Mouse (Mus musculus) CD4-positive, CD25-positive, alpha-beta regulatory T cell, adult 2 months (primary cell): ENCODE measurements at regions not wholly inside any gene's neighbourhood (a gene's known extent, or its start where the extent isn't known, plus 50 kb on each side); places are given as distances from the start of the nearest gene placed in this dataset.

Source experiments
- DNase-seq: peaks from one replicate; pipeline ENCODE4 v3.0.0-alpha.2; 2012; ENCODE audit warnings: low read depth, low spot score

GRCm38 (mm10) chr14:101382838-101383237 lies 182.7 kb upstream of the Prr30 start:
- DNase-seq, result no peak

- no peak for DNase-seq
Observed at GRCm38 (mm10) chr14:101381943-101382342, 181.8 kb upstream of the Prr30 start.

DNA sequence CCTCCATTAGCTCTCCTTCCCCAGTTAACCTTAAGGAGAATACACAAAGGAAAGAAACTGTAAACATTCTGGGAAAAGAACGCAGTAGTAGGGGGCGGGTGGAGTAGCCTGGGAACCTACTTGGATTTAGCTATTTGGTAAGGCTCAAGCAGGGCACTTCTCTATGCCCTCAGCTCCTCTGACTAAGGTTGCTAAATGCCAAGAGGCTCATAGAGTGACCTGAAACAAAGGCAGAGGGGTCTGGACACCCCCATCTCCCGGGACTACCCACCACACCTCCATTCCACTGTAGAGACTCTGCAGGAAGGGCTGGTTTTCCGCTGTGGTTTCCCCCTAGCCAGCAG lies 179.5 kb upstream of the Prr30 start:
- no peak for DNase-seq

- DNase-seq, result peak; percentile 61
Observed at GRCm38 (mm10) chr14:101378965-101379662, 179.0 kb upstream of the Prr30 start.

DNA sequence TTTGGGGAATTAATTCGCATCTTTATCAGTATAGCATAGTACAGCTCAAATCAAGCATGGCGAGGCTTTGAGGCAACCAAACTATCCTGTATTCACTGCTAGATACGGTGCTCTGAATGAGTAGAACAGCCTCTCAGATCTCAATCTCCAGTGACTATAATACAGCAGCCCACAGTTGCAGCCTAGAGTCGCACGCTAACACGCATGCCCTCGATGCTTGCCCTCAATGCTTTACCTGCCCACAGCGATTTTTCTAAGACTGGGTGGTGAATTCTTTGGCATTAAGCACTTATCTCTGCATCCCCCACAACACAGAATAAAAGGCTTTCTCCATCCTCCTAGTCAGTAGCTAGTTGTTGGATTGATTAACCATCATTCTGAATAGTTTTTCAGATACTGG lies 178.4 kb upstream of the Prr30 start:
- no peak for DNase-seq

DNA sequence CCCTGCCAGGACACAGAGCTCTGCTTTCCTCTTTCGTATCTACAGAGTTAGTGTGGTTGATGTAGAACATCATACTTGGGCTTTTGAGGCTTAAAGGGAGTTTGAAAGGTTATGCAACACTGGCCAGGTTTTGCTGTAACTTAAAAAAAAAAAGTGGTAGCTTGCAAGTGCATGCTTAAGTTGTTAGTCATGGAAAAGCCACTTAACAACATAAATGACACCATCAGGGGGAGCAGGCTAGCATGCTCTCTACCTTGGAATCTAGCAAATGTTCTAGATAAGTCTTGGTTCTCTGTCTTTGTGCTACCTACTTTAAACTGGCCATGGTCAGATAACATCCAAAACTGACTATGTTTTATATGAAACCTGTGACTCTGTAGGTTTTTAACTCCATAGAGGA lies 176.6 kb upstream of the Prr30 start:
- no peak for DNase-seq

DNA sequence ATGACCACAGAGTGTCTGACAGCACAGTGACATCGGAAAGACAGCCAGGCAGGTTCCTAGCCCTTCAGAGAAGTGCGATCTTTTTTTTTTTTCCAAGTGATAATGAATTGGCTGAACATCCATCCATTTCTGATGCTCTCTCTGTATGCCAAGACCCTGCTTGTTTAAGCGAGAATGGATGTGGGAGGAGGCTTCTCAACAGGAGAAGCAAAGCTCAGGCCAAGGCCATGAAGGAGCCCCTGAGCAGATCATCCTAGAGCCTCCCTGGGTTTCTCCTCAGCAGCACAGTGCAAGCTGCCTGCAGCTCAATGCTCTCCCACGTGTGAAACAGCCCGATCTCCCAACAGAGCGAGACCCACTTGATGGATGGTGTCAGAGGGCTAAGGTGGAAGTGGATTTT lies 175.7 kb upstream of the Prr30 start:
- DNase-seq, result no peak

- DNase-seq, result no peak
Observed at GRCm38 (mm10) chr14:101373864-101374263, 173.7 kb upstream of the Prr30 start.

- no peak for DNase-seq
Observed at GRCm38 (mm10) chr14:101359860-101360259, 159.7 kb upstream of the Prr30 start.

DNA sequence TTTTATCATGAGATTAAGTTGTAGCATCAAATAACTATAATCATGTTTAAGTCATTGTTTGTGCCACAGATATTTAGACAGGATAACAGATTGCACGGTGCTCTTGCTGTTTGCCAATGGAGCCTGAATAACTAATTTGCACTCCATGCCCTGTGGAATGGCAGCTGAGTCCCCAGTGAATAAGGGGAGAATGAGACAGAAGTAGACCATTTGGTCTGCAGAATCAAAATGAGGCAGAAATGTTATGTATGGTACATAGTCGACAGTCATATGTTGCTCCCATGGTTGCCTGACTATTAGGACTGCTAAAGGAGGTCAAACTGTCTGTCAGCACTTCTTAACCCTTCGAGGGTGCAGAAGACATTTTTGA lies 152.9 kb upstream of the Prr30 start:
- DNase-seq, result no peak

GRCm38 (mm10) chr14:101352046-101353008 lies 152.2 kb upstream of the Prr30 start:
- DNase-seq, result no peak

DNA sequence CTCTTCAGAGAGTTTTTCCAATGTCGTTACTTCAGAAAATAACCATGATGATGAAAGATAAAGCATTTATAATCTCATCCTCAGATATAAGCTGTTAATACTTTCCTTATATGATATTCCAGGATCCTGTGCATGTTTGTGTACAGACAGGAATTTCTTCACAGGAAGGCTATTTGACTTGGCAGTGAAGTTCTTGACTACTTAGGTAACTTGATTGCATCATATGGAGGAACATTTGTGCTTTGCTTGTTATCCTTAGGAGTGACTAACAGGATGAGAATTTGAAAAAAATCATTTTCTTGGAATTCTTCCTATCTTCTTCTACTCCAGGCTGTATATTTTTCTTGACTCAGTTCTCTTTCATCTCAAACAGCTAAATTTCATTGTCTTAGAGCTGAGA lies 140.2 kb upstream of the Prr30 start:
- no peak for DNase-seq

DNA sequence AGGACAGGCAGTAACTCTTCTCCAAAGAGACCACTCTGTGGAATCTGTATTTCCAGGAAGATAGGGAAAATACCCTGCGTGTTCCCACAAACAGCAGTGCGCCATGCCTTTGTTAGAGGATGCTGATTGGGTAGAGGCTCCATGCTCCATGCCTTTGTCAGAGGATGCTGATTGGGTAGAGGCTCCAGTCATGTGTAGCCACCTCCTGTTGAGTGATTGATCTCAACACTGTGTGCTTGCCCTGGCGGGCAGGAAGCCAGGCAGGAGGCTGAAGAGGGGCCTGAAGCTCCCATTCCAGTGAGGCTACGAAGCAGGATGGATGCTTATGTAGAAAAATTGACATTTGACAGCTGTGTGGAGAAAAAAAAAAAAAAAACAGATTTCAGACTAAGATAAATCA lies 131.9 kb upstream of the Prr30 start:
- DNase-seq, result no peak

GRCm38 (mm10) chr14:101327421-101327820 lies 127.3 kb upstream of the Prr30 start:
- no peak for DNase-seq

- no peak for DNase-seq
Observed at GRCm38 (mm10) chr14:101326477-101326941, 126.4 kb upstream of the Prr30 start.

GRCm38 (mm10) chr14:101323361-101323760 lies 123.2 kb upstream of the Prr30 start:
- no peak for DNase-seq

- no peak for DNase-seq
Observed at GRCm38 (mm10) chr14:101307920-101308319, 107.8 kb upstream of the Prr30 start.

GRCm38 (mm10) chr14:101304487-101305032 lies 104.4 kb upstream of the Prr30 start:
- no peak for DNase-seq

DNA sequence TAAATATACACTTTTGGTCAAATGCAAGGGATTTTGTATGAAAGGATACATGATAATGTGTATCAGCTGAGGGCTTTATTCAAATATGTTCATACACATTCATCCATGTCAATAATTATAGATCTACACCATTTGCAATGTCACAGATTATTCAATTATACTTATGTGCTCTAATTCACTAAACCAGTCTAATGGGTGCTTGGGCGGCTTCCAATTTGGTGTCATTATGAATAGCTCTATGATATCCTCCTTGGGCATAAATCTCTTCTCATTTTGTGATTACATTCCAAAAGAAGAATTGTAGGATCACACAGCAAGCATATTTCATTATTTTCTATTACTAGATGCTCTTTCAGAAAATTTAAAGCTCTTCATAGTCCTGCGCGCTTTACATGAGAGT lies 97.7 kb upstream of the Prr30 start:
- DNase-seq, result no peak

DNA sequence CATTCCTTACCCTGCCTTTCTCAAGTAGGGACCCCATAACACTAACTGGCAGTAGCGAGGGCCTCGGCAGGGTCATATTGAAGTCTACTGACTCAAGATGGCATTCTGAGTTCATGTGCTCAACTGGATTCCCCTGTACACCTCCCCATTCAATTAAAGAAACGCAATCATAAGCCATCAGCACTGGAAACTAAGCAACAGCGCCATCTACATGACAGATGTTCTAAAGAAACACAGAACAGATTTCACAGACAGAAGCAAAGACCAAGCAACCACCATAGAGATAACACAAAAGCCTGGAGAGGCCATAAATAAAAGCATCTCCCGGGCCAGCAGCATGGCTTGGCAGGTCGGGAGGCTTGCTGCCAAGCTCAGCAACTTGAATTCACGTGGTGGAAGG lies 94.6 kb upstream of the Prr30 start:
- no peak for DNase-seq

DNA sequence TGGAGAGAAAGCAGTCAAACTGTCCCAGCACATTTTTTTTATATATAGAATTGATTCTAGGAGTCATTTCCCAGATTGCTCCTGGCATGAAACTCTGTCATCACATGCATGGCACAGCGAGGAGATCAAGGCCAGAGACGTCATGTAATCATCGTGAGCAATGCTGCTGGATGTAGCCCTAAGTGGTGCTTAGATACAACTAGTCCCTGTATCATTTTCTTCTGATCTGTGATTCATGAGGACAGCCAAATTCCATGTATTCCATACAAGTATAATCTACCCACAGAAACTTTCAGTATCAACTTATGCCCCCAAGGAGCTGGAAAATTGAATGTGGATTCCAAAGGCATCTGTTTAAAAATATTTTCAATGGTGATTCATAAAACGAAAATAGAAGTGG lies 87.6 kb upstream of the Prr30 start:
- DNase-seq, result no peak

DNA sequence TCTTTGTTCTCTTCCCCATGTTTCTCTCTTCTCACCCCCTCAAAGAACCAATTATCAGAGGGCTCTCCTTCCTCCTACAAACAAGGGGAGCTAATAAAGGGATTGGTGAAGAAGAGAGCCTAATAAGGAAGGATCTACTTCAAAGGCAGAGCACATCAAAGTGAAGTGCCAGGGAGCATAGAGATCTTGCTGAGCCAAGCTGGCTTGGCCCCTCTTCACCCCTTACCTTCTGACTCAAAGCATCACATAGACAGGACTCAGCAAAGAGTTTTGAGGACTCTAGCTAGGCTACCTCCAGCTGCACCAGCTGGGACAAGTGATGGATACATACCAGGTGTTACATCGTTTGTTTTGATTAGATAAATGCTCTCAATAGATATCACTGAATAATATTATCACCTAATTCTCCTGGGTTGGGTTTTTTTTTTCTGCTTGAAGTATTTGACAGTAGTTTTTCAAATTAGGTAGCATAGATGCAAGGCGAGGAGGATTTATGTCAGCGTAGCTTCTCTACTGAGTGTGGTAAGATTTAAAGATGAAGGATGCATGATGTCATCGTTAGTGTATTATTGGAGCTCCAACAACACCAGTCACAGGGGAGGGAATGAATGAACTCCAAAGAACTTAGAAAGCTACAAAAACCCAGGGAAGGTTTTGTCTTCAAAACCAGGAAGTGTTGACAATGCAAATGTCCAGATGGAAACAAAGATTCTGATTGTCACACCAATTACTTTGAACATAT lies 69.1 kb upstream of the Prr30 start:
- no peak for DNase-seq
